Mouse (Mus musculus) liver, adult (tissue): ENCODE results near the gene Oprl1.

Source experiments
- GATA4 ChIP-seq: IDR thresholded peaks from 2 replicates; pipeline ENCODE4 v1.6.1; 2014; ENCODE audit warnings: mild to moderate bottlenecking, low read length; ENCODE audit not compliant: insufficient replicate concordance

The Oprl1 gene

GRCm38 (mm10) chr2:181720061-181720460 is 5.2 kb downstream of the Oprl1 start:
- no peak for TF ChIP-seq GATA4

- no peak for TF ChIP-seq GATA4
These were observed 6.4 kb downstream of the Oprl1 start for GRCm38 (mm10) chr2:181721200-181721599.

GRCm38 (mm10) chr2:181722213-181722612 is 7.4 kb downstream of the Oprl1 start:
- no peak for TF ChIP-seq GATA4

- TF ChIP-seq GATA4 = no peak
These were observed 12.9 kb downstream of the Oprl1 start for GRCm38 (mm10) chr2:181727659-181728262.

- TF ChIP-seq GATA4 = no peak
These were observed 15.2 kb downstream of the Oprl1 start for GRCm38 (mm10) chr2:181730051-181730450.

- TF ChIP-seq GATA4 = no peak
These were observed 37.8 kb downstream of the Oprl1 start for GRCm38 (mm10) chr2:181752626-181753025.

GRCm38 (mm10) chr2:181758147-181758725 is 43.4 kb downstream of the Oprl1 start:
- no peak for TF ChIP-seq GATA4

- TF ChIP-seq GATA4 = no peak
These were observed 44.2 kb downstream of the Oprl1 start for GRCm38 (mm10) chr2:181759041-181759440.

- no peak for TF ChIP-seq GATA4
These were observed 48.4 kb downstream of the Oprl1 start, which contains the start of gene Myt1 for GRCm38 (mm10) chr2:181763006-181763830. Gene Myt1 (plus strand): TSS chr2:181763332.

- TF ChIP-seq GATA4 = no peak
These were observed 49.2 kb downstream of the Oprl1 start for GRCm38 (mm10) chr2:181763886-181764527.

- TF ChIP-seq GATA4 = no peak
These were observed 49.8 kb downstream of the Oprl1 start for GRCm38 (mm10) chr2:181764600-181764999.

- no peak for TF ChIP-seq GATA4
These were observed 50.4 kb downstream of the Oprl1 start for GRCm38 (mm10) chr2:181765251-181765650.

GRCm38 (mm10) chr2:181766672-181767557 is 52.1 kb downstream of the Oprl1 start:
- no peak for TF ChIP-seq GATA4

GRCm38 (mm10) chr2:181768451-181768850 is 53.6 kb downstream of the Oprl1 start:
- TF ChIP-seq GATA4 = no peak

- no peak for TF ChIP-seq GATA4
These were observed 54.6 kb downstream of the Oprl1 start for GRCm38 (mm10) chr2:181769397-181769796.
